Mouse (Mus musculus): ENCODE results near the gene Zbtb16. TPM values are rescaled to one million over a fixed set of nuclear protein-coding genes. Genes with fewer than 3 reads are reported as not detected.

Zbtb16 gene
- polyA plus RNA-seq, 1 experiment from 2014 or later = 3.0 TPM

DNA sequence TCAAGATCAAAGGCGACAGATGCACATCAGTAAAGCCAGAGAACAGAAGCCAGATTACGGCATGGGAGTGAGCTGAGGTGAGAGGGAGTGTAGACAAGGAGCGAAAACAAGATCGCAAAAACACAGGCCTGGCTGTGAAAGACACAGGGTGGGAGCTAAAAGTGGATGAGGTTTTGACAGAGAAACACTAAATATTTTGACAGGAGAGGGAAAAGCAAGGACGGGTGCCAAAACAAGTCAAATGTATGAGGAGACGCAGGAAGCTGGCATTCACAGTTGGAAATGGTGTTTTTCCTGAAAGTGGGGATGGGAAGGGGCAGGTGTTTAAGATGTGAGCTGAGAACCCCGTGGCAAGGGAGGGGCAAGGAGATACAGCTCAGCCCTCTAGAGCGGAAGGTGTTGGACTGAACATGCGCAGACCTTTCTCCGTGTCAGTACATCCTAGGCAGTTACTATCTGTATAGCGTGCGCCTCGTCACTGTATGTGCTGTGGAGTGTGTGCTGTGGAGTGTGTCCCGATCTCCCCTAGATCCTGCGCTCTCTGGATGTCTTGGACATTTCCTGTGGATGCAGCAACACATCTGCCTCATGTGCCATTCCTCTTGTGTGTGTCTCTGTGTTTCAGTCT, 197.7 kb downstream of the Zbtb16 start:
- Histone ChIP-seq H3K4me2 (ENCODE audit: low read depth, low read length) (no peak overlapping the region), H3K27me3 (ENCODE audit: control insufficient read depth, insufficient read depth, low read length) (no peaks in the 10 kb centered on the region), H3K36me3 (replicated peaks; ENCODE audit: control insufficient read depth, insufficient read depth, low read depth, low read length) (no peaks in the 10 kb centered on the region), H3K9ac (replicated peaks; ENCODE audit: low read length) (no peak overlapping the region), H3K4me1 (ENCODE audit: control insufficient read depth, insufficient read depth, low read length) (no peaks in the 10 kb centered on the region), H3K4me3 (ENCODE audit: low read depth, low read length) (no peak overlapping the region), H3K27ac (replicated peaks; ENCODE audit: low read depth, low read length) (no peak overlapping the region), H3K9me3 (replicated peaks; ENCODE audit: control insufficient read depth, low read length) (no peaks in the 10 kb centered on the region)
- no peak for ATAC-seq (replicated peaks; ENCODE audit: insufficient number of reproducible peaks, low FRiP score, low TSS enrichment, low read depth)
- WGBS = 68% methylated on average over 15 of the region's 15 CpGs
- DNase-seq (ENCODE audit: low spot score) = no peak

GRCm38 (mm10) chr9:48637161-48637560, 198.9 kb downstream of the Zbtb16 start:
- WGBS = 89% methylated on average over 7 of the region's 7 CpGs
- no peak overlapping the region for H3K4me2 ChIP-seq (ENCODE audit: low read depth, low read length)
- H3K36me3 ChIP-seq (replicated peaks; ENCODE audit: control insufficient read depth, insufficient read depth, low read depth, low read length) = no peaks in the 10 kb centered on the region
- no peak overlapping the region for H3K9ac ChIP-seq (replicated peaks; ENCODE audit: low read length)
- no peak overlapping the region for H3K4me3 ChIP-seq (ENCODE audit: low read depth, low read length)
- ATAC-seq (replicated peaks; ENCODE audit: insufficient number of reproducible peaks, low FRiP score, low TSS enrichment, low read depth) (no peak), DNase-seq (ENCODE audit: low spot score) (no peak)
- no peaks in the 10 kb centered on the region for H3K9me3 ChIP-seq (replicated peaks; ENCODE audit: control insufficient read depth, low read length)
- H3K27me3 ChIP-seq (ENCODE audit: control insufficient read depth, insufficient read depth, low read length) = no peaks in the 10 kb centered on the region
- H3K27ac ChIP-seq (replicated peaks; ENCODE audit: low read depth, low read length) = no peak overlapping the region
- no peaks in the 10 kb centered on the region for H3K4me1 ChIP-seq (ENCODE audit: control insufficient read depth, insufficient read depth, low read length)

DNA sequence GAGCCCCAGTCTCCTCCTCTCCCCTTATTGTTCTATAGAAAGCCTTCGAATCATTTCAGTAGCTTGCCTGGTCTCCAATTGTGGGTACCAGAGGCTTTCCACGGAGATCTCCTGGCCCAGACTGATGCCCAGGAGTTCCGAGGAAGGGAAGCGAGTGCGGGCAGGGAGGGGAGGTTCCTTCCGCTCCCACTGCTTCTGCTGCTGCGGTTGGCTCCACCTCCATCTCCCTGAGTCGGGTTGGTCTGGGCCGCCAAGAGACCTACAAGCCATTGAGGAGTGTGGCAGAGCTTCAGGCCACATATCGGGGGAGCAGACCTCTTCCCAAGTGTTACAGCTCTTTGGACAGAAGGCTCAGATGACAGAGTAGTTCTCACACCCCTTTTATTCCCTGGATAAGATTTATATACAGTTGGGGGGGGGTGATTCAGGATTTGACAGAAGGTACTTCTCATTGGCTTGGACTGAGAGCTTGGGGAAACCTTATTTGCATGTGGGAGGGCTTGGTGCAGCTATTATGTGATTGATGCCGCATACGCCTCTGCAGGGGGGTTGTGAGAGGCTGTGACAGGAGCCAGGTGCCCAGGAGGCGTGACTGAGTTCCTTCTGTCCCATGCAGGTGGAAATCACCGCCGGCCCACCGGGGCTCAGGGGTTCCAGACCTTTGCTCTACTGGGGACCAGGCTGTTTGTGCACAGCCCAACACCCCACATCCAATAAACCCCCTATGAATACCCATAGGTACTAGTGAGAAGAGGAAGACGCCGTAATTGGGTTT, 200.3 kb downstream of the Zbtb16 start:
- Histone ChIP-seq H3K9me3 (replicated peaks; ENCODE audit: control insufficient read depth, low read length) (no peaks in the 10 kb centered on the region), H3K4me2 (ENCODE audit: low read depth, low read length) (no peak overlapping the region), H3K9ac (replicated peaks; ENCODE audit: low read length) (no peak overlapping the region), H3K4me1 (ENCODE audit: control insufficient read depth, insufficient read depth, low read length) (no peaks in the 10 kb centered on the region), H3K27ac (replicated peaks; ENCODE audit: low read depth, low read length) (no peak overlapping the region), H3K27me3 (ENCODE audit: control insufficient read depth, insufficient read depth, low read length) (no peaks in the 10 kb centered on the region), H3K4me3 (ENCODE audit: low read depth, low read length) (no peak overlapping the region), H3K36me3 (replicated peaks; ENCODE audit: control insufficient read depth, insufficient read depth, low read depth, low read length) (no peaks in the 10 kb centered on the region)
- no peak for DNase-seq (ENCODE audit: low spot score)
- ATAC-seq (replicated peaks; ENCODE audit: insufficient number of reproducible peaks, low FRiP score, low TSS enrichment, low read depth) = no peak
- 44% methylated on average over 18 of the region's 18 CpGs for WGBS

- Histone ChIP-seq H3K4me2 (ENCODE audit: low read depth, low read length) (no peak overlapping the region), H3K27me3 (ENCODE audit: control insufficient read depth, insufficient read depth, low read length) (no peaks in the 10 kb centered on the region), H3K27ac (replicated peaks; ENCODE audit: low read depth, low read length) (no peak overlapping the region), H3K36me3 (replicated peaks; ENCODE audit: control insufficient read depth, insufficient read depth, low read depth, low read length) (no peaks in the 10 kb centered on the region), H3K9ac (replicated peaks; ENCODE audit: low read length) (no peak overlapping the region), H3K4me3 (ENCODE audit: low read depth, low read length) (no peak overlapping the region), H3K4me1 (ENCODE audit: control insufficient read depth, insufficient read depth, low read length) (no peaks in the 10 kb centered on the region), H3K9me3 (replicated peaks; ENCODE audit: control insufficient read depth, low read length) (no peaks in the 10 kb centered on the region)
- ATAC-seq (replicated peaks; ENCODE audit: insufficient number of reproducible peaks, low FRiP score, low TSS enrichment, low read depth) = no peak
- no peak for DNase-seq (ENCODE audit: low spot score)
- 68% methylated on average over 6 of the region's 6 CpGs for whole genome bisulfite sequencing
Measured at GRCm38 (mm10) chr9:48633147-48633546, 202.9 kb downstream of the Zbtb16 start.

- ATAC-seq (replicated peaks; ENCODE audit: insufficient number of reproducible peaks, low FRiP score, low TSS enrichment, low read depth) (no peak), DNase-seq (ENCODE audit: low spot score) (no peak)
- no peaks in the 10 kb centered on the region; the same call in 1 of the 2 replicates for H3K4me1 ChIP-seq (ENCODE audit: control insufficient read depth, insufficient read depth, low read length)
- no peak overlapping the region for H3K27ac ChIP-seq (replicated peaks; ENCODE audit: low read depth, low read length)
- H3K27me3 ChIP-seq (ENCODE audit: control insufficient read depth, insufficient read depth, low read length) = no peaks in the 10 kb centered on the region
- no peaks in the 10 kb centered on the region for H3K36me3 ChIP-seq (replicated peaks; ENCODE audit: control insufficient read depth, insufficient read depth, low read depth, low read length)
- H3K4me2 ChIP-seq (ENCODE audit: low read depth, low read length) = no peak overlapping the region
- no peak overlapping the region for H3K9ac ChIP-seq (replicated peaks; ENCODE audit: low read length)
- WGBS = 59% methylated on average over 1 of the region's 1 CpGs
- H3K9me3 ChIP-seq (replicated peaks; ENCODE audit: control insufficient read depth, low read length) = no peaks in the 10 kb centered on the region
- no peak overlapping the region for H3K4me3 ChIP-seq (ENCODE audit: low read depth, low read length)
Measured at GRCm38 (mm10) chr9:48619268-48619667, 216.8 kb downstream of the Zbtb16 start.

DNA sequence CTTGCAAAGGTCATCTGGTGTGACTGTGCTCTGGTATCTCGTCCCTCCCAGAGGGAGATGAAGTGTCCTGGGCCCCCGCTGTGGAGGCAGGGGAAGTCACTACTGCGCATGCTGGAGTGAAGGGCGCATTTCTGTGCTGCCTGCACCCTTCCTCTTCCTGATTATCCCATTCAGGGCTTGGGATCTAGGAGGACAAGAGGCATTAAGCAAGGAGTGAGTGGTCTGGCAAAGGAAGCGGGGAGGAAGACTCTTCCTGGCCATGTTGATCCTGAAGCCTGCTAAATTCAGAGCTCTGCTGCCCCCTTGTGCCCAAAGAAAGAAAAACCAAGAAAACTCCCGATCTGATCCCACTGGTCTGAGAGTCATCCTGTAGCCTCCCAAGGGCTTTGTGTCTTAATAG, 217.4 kb downstream of the Zbtb16 start:
- peak overlapping the region; percentile 29; the same call in 1 of the 2 replicates for H3K9ac ChIP-seq (replicated peaks; ENCODE audit: low read length)
- H3K4me2 ChIP-seq (ENCODE audit: low read depth, low read length) = peak overlapping the region; percentile 34
- no peaks in the 10 kb centered on the region; the same call in 1 of the 2 replicates for H3K4me1 ChIP-seq (ENCODE audit: control insufficient read depth, insufficient read depth, low read length)
- no peak for ATAC-seq (replicated peaks; ENCODE audit: insufficient number of reproducible peaks, low FRiP score, low TSS enrichment, low read depth)
- H3K27me3 ChIP-seq (ENCODE audit: control insufficient read depth, insufficient read depth, low read length) = no peaks in the 10 kb centered on the region
- WGBS = 31% methylated on average over 6 of the region's 6 CpGs
- H3K36me3 ChIP-seq (replicated peaks; ENCODE audit: control insufficient read depth, insufficient read depth, low read depth, low read length) = no peaks in the 10 kb centered on the region
- H3K4me3 ChIP-seq (ENCODE audit: low read depth, low read length) = no peak overlapping the region
- DNase-seq (ENCODE audit: low spot score) = peak; percentile 94
- H3K27ac ChIP-seq (replicated peaks; ENCODE audit: low read depth, low read length) = no peak overlapping the region
- H3K9me3 ChIP-seq (replicated peaks; ENCODE audit: control insufficient read depth, low read length) = no peaks in the 10 kb centered on the region

- Histone ChIP-seq H3K27ac (replicated peaks; ENCODE audit: low read depth, low read length) (no peak overlapping the region), H3K36me3 (replicated peaks; ENCODE audit: control insufficient read depth, insufficient read depth, low read depth, low read length) (no peaks in the 10 kb centered on the region), H3K9ac (replicated peaks; ENCODE audit: low read length) (peak overlapping the region; percentile 29; the same call in 1 of the 2 replicates), H3K4me1 (ENCODE audit: control insufficient read depth, insufficient read depth, low read length) (no peaks in the 10 kb centered on the region; the same call in 1 of the 2 replicates), H3K27me3 (ENCODE audit: control insufficient read depth, insufficient read depth, low read length) (no peaks in the 10 kb centered on the region), H3K9me3 (replicated peaks; ENCODE audit: control insufficient read depth, low read length) (no peaks in the 10 kb centered on the region), H3K4me2 (ENCODE audit: low read depth, low read length) (no peak overlapping the region), H3K4me3 (ENCODE audit: low read depth, low read length) (no peak overlapping the region)
- DNase-seq (ENCODE audit: low spot score) = no peak
- ATAC-seq (replicated peaks; ENCODE audit: insufficient number of reproducible peaks, low FRiP score, low TSS enrichment, low read depth) = no peak
- WGBS = 83% methylated on average over 8 of the region's 8 CpGs
Measured at GRCm38 (mm10) chr9:48618111-48618510, 217.9 kb downstream of the Zbtb16 start.

DNA sequence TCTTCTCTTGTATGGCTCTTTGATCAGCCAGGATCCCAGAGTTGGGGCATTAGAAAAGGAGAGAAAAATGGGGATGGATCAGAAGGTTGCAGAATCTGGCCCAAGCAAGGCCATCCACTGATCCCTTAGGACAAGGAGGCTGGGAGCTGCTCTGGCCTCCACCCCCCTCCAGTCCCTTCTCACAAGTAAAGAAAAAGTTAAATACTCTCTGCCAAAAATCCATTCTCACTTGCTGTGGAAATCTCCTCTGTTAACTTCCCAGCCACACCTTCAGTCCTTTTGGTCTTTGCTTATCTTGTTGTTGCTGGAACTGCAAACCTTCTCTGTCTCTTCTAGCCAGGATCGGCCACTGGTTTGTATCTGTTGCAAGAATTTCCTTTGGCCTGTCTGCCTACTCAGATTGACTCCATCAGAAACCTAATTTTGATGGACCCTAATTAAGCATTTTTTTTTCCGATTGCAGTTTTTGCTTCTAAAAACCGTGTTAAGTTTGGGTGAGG, 218.5 kb downstream of the Zbtb16 start:
- no peaks in the 10 kb centered on the region for H3K36me3 ChIP-seq (replicated peaks; ENCODE audit: control insufficient read depth, insufficient read depth, low read depth, low read length)
- no peaks in the 10 kb centered on the region; the same call in 1 of the 2 replicates for H3K4me1 ChIP-seq (ENCODE audit: control insufficient read depth, insufficient read depth, low read length)
- H3K4me2 ChIP-seq (ENCODE audit: low read depth, low read length) = no peak overlapping the region
- H3K27me3 ChIP-seq (ENCODE audit: control insufficient read depth, insufficient read depth, low read length) = no peaks in the 10 kb centered on the region
- H3K9me3 ChIP-seq (replicated peaks; ENCODE audit: control insufficient read depth, low read length) = no peaks in the 10 kb centered on the region
- no peak overlapping the region for H3K27ac ChIP-seq (replicated peaks; ENCODE audit: low read depth, low read length)
- DNase-seq (ENCODE audit: low spot score) (no peak), ATAC-seq (replicated peaks; ENCODE audit: insufficient number of reproducible peaks, low FRiP score, low TSS enrichment, low read depth) (no peak)
- H3K4me3 ChIP-seq (ENCODE audit: low read depth, low read length) = no peak overlapping the region
- no peak overlapping the region for H3K9ac ChIP-seq (replicated peaks; ENCODE audit: low read length)
- 85% methylated on average over 3 of the region's 3 CpGs for WGBS

Data from embryonic facial prominence, embryonic 11.5 days (tissue).